ENCODE assay signal across 8 mouse cellular contexts in the genomic region with DNA sequence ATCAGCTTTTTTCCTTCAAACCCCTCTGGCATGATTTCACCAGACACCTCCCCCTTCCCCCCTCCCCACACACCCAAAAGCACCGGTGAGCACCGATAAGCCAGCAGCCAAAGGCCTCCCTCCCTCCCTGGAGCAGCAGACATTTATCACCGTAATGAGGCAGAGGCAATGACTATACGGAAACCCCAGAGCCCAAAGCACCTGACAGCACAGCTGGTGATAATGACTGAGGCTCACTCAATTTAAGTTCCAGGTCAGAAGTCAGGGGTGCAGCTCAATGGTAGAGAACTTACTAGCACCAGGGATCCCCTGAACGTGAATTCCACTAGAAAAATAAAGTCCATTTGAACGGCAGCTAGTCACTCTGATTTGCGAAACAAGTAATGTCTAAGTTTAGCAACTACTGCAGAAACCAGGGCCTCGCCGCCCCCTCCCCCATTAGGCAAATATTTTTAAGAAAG. TPM values are rescaled to one million over a fixed set of nuclear protein-coding genes. Genes with fewer than 3 reads are reported as not detected.
A peak's percentile ranks its signal among the peaks of the same experiment; 100 is the strongest.
DNase-seq lines count a peak whose midpoint lies in the region; ATAC-seq and TF ChIP-seq lines count a peak whose summit lies in the region.

No protein-coding gene starts in this region.

- DNase-seq in lung, embryonic 14.5 days = peak; percentile 6
- no peak for DNase-seq in lung, postnatal 14 days
- DNase-seq in liver, embryonic 14.5 days (ENCODE audit: low read depth in 3 of 3, low spot score in 3 of 3) = peak; percentile 75 to 76 (median 76)
- DNase-seq in retina, postnatal 1 day = peak; percentile 18
- DNase-seq in ovary, postnatal 14 days (ENCODE audit: low spot score) = no peak

- H3K9me3 ChIP-seq in lung, embryonic 14.5 days (ENCODE audit: low read depth, low read length) = no peaks in the 10 kb centered on the region
- H3K9me3 ChIP-seq in heart, embryonic 16.5 days (replicated peaks; ENCODE audit: control insufficient read depth, low read length) = no peaks in the 10 kb centered on the region
- no peaks in the 10 kb centered on the region for H3K9me3 ChIP-seq in liver, embryonic 14.5 days (ENCODE audit: control insufficient read depth, low read length)

- no peak for ATAC-seq in lung, embryonic 14.5 days (ENCODE audit: insufficient read depth)
- ATAC-seq in heart, embryonic 16.5 days (replicated peaks; ENCODE audit: extremely low read depth, insufficient read depth, low FRiP score) = 0 out of 2 replicates have a peak, but pooled peaks have one; percentile 10
- peak; percentile 70 for ATAC-seq in liver, embryonic 14.5 days (ENCODE audit: insufficient read depth)
- no peak for ATAC-seq in monocyte, adult 5-6 weeks (replicated peaks; ENCODE audit: insufficient number of reproducible peaks, low FRiP score, low TSS enrichment, poor library complexity, severe bottlenecking)

- peak; percentile 13; the same call in 1 of the 2 replicates for TF ChIP-seq EP300 in liver, embryonic 14.5 days (IDR thresholded peaks at IDR 0.05; ENCODE audit: low read depth)

- peaks cover 35% of the 10 kb centered on the region for H3K36me3 ChIP-seq in lung, embryonic 14.5 days (ENCODE audit: insufficient read depth)
- H3K36me3 ChIP-seq in heart, embryonic 16.5 days (ENCODE audit: control insufficient read depth, insufficient read depth) = peaks cover 18% of the 10 kb centered on the region
- peaks cover 33% of the 10 kb centered on the region for H3K36me3 ChIP-seq in liver, embryonic 14.5 days (replicated peaks; ENCODE audit: control insufficient read depth, insufficient read depth, low read depth)

- peak overlapping the region; percentile 80 for H3K4me3 ChIP-seq in lung, embryonic 14.5 days (ENCODE audit: low read depth, low read length)
- H3K4me3 ChIP-seq in cortical plate, adult 2 months (ENCODE audit: insufficient read depth, low read length) = peak overlapping the region; percentile 90
- H3K4me3 ChIP-seq in heart, embryonic 16.5 days (ENCODE audit: low read length) = peak overlapping the region; percentile 72
- H3K4me3 ChIP-seq in liver, embryonic 14.5 days (ENCODE audit: insufficient read depth in 1 of 2, low read depth in 2 of 2, low read length in 2 of 2) = peak overlapping the region; percentile 54 to 93

- 9% methylated on average over 9 of the region's 9 CpGs for WGBS in lung, embryonic 14.5 days
- 9% methylated on average over 9 of the region's 9 CpGs for WGBS in heart, embryonic 16.5 days
- WGBS in liver, embryonic 14.5 days (ENCODE audit: insufficient replicate concordance) = 2% methylated on average over 9 of the region's 9 CpGs

- peaks cover 21% of the 10 kb centered on the region for H3K4me1 ChIP-seq in lung, embryonic 14.5 days (ENCODE audit: insufficient read depth)
- H3K4me1 ChIP-seq in cortical plate, adult 2 months (ENCODE audit: control insufficient read depth, insufficient read depth, low read length) = peaks cover 7% of the 10 kb centered on the region; the same call in 1 of the 2 replicates
- H3K4me1 ChIP-seq in heart, embryonic 16.5 days (ENCODE audit: control insufficient read depth, insufficient read depth, low read length) = peaks cover 16% of the 10 kb centered on the region
- H3K4me1 ChIP-seq in liver, embryonic 14.5 days (replicated peaks; ENCODE audit: control insufficient read depth in 2 of 2, insufficient read depth in 2 of 2, low read length in 1 of 2) = peaks cover 18 to 24% of the 10 kb centered on the region in 2 experiments

- peak overlapping the region; percentile 90 for H3K9ac ChIP-seq in lung, embryonic 14.5 days
- H3K9ac ChIP-seq in heart, embryonic 16.5 days (ENCODE audit: low read length) = peak overlapping the region; percentile 91
- peak overlapping the region; percentile 95 for H3K9ac ChIP-seq in liver, embryonic 14.5 days (replicated peaks)

- TF ChIP-seq CTCF in lung, embryonic 14.5 days (IDR thresholded peaks at IDR 0.05; ENCODE audit: low read depth) = no peak
- TF ChIP-seq CTCF in cortical plate, adult 2 months (IDR thresholded peaks at IDR 0.05; ENCODE audit: extremely low read depth, insufficient read depth, low read length) = no peak
- no peak for TF ChIP-seq CTCF in liver, embryonic 14.5 days (IDR thresholded peaks at IDR 0.05; ENCODE audit: low read depth)

- no peaks in the 10 kb centered on the region for H3K27me3 ChIP-seq in lung, embryonic 14.5 days (ENCODE audit: insufficient read depth, low read length)
- no peaks in the 10 kb centered on the region for H3K27me3 ChIP-seq in heart, embryonic 16.5 days (ENCODE audit: control insufficient read depth, insufficient read depth, low read length)
- H3K27me3 ChIP-seq in liver, embryonic 14.5 days (ENCODE audit: control insufficient read depth, insufficient read depth, low read length) = no peaks in the 10 kb centered on the region

- no peak overlapping the region for H3K27ac ChIP-seq in lung, embryonic 14.5 days (ENCODE audit: low read depth)
- H3K27ac ChIP-seq in cortical plate, adult 2 months (ENCODE audit: insufficient read depth, low read length) = no peak overlapping the region
- peak overlapping the region; percentile 44 for H3K27ac ChIP-seq in heart, embryonic 16.5 days (ENCODE audit: low read length)
- peak overlapping the region; percentile 81 for H3K27ac ChIP-seq in liver, embryonic 14.5 days

- H3K4me2 ChIP-seq in lung, embryonic 14.5 days = peak overlapping the region; percentile 82
- peak overlapping the region; percentile 77 for H3K4me2 ChIP-seq in heart, embryonic 16.5 days (ENCODE audit: low read depth, low read length)
- peak overlapping the region; percentile 91 for H3K4me2 ChIP-seq in liver, embryonic 14.5 days (ENCODE audit: low read depth)

- no peak for TF ChIP-seq POLR2A in cortical plate, adult 2 months (IDR thresholded peaks at IDR 0.05; ENCODE audit: extremely low read depth, insufficient read depth, low read length)

RNA-seq across cellular contexts. Expression of a gene that starts 1.3 kb away (rescaled TPM):
- polyA plus RNA-seq in lung, embryonic 14.5 days (2014; fragmentation: Nextera tagmentation; extraction: Ambion mirVana) = 131 and 141 TPM in 2 replicates
- polyA plus RNA-seq in cortical plate, adult 2 months (2012; rRNA removed) = 77.2 and 88.7 TPM in 2 replicates
- polyA plus RNA-seq in heart, embryonic 16.5 days (2015; fragmentation: Nextera tagmentation; extraction: Ambion mirVana) = 165 and 187 TPM in 2 replicates
- 29.4 and 33.9 TPM in 2 replicates for polyA plus RNA-seq in liver, embryonic 14.5 days (2012; rRNA removed)
- polyA plus RNA-seq in liver, embryonic 14.5 days (2014; fragmentation: Nextera tagmentation; extraction: Ambion mirVana) = 72.8 and 75.3 TPM in 2 replicates
- 126 to 162 TPM (median 142 TPM) in 3 replicates for total RNA-seq in monocyte, adult 5-6 weeks (2017)

Comparison
In these comparisons a context has a peak if more than half of its experiments do, and no peak if none do; other contexts are left out.
1. DNase-seq: peak in lung, embryonic 14.5 days (single experiment), liver, embryonic 14.5 days (3 of 3) and retina, postnatal 1 day (single experiment); none in lung, postnatal 14 days (single experiment) and ovary, postnatal 14 days (single experiment).
2. ATAC-seq: peak in heart, embryonic 16.5 days (single experiment) and liver, embryonic 14.5 days (single experiment); none in lung, embryonic 14.5 days (single experiment) and monocyte, adult 5-6 weeks (single experiment).
3. H3K27ac ChIP-seq: peak in heart, embryonic 16.5 days (single experiment) and liver, embryonic 14.5 days (single experiment); none in lung, embryonic 14.5 days (single experiment) and cortical plate, adult 2 months (single experiment).
4. Peak in every context shown above with its lines, with median percentiles within 50 percentile points of each other: H3K4me2 ChIP-seq, H3K4me3 ChIP-seq and H3K9ac ChIP-seq.